Mouse (Mus musculus): Measurements from ENCODE around the gene Tenm4. TPM values are rescaled to one million over a fixed set of nuclear protein-coding genes. Genes with fewer than 3 reads are reported as not detected.

Gene Tenm4
- polyA plus RNA-seq, 1 experiment from 2014 or later: 48.9 TPM

DNA sequence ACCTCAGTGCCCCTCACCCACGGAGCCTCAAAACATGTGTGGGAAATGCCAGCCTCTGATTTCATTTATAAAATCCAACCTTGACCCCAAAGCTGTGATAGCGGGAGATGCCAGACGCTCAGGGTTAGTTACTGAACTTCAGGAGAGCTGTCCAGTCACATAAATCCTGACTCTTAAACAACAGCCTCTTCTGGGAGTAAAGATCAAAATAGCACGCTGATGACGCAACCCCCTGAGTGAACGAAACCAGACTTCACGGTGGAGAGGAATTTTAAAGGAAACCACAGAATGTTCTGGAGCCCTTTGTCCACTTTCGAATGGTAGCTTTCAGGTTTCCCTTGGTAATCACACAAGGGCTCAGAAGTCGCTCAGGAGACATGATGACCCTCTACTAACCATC, 630.3 kb downstream of the Tenm4 start:
- WGBS: 92% methylated on average over 9 of the region's 9 CpGs
- peaks cover 25% of the 10 kb centered on the region for H3K4me1 ChIP-seq (ENCODE audit: control insufficient read depth, insufficient read depth, low read length)
- H3K4me3 ChIP-seq (ENCODE audit: low read depth, low read length): no peak overlapping the region

DNA sequence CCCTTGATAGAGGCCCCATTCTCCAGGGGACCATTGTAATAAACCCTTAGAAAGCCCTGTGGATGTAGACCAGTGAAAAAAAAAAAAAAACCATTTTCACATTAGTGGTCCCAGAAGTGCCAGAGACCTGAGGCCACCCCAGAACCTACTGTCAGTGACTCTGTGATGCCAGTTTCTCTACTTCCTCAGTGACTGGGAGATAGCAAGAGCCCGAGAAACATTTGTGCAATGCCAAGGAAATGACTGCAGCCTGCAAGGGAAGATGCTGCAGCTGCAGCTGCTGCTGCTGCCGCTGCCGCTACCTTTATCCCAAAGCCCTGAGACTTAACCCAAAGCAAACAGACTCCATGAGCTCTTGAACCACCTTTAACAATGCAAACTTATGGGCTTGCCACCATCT, 631.2 kb downstream of the Tenm4 start:
- Histone ChIP-seq H3K27ac (ENCODE audit: low read depth, low read length) (no peak overlapping the region), H3K9ac (ENCODE audit: low read length) (no peak overlapping the region), H3K4me3 (ENCODE audit: low read depth, low read length) (no peak overlapping the region), H3K4me1 (ENCODE audit: control insufficient read depth, insufficient read depth, low read length) (peaks cover 19% of the 10 kb centered on the region), H3K27me3 (replicated peaks; ENCODE audit: control insufficient read depth, insufficient read depth, low read length) (no peaks in the 10 kb centered on the region), H3K9me3 (replicated peaks; ENCODE audit: control insufficient read depth, low read length) (no peaks in the 10 kb centered on the region), H3K4me2 (ENCODE audit: low read length) (no peak overlapping the region), H3K36me3 (ENCODE audit: control insufficient read depth, insufficient read depth, low read length) (peaks cover 18% of the 10 kb centered on the region)
- ATAC-seq: no peak
- WGBS: 90% methylated on average over 3 of the region's 3 CpGs
- DNase-seq (ENCODE audit: low spot score): no peak

More for the DNA sequence above, 630.3 kb downstream of the Tenm4 start:
- Histone ChIP-seq H3K9me3 (replicated peaks; ENCODE audit: control insufficient read depth, low read length) (no peaks in the 10 kb centered on the region), H3K4me2 (ENCODE audit: low read length) (no peak overlapping the region), H3K36me3 (ENCODE audit: control insufficient read depth, insufficient read depth, low read length) (peaks cover 18% of the 10 kb centered on the region), H3K9ac (ENCODE audit: low read length) (no peak overlapping the region), H3K27me3 (replicated peaks; ENCODE audit: control insufficient read depth, insufficient read depth, low read length) (no peaks in the 10 kb centered on the region), H3K27ac (ENCODE audit: low read depth, low read length) (no peak overlapping the region)
- DNase-seq (ENCODE audit: low spot score): no peak
- no peak for ATAC-seq

DNA sequence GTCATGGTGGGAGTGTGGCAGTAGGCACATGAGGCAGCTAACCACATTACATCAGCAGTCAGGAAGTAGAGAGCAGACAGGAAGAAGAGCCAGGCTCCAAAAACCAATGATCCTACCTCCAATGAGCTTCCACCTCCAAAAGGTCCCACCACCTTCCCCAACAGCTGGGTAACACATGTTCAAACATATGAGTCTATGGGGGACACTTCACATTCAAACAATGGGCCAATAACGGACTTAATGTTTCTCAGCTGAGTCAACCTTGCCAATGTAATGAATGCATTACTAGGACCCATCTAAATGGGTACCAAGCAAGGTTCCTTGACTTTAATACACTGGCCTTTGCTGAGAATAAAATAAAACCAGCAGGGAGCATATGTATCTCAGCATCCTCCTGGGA, 635.5 kb downstream of the Tenm4 start:
- Histone ChIP-seq H3K9me3 (replicated peaks; ENCODE audit: control insufficient read depth, low read length) (no peaks in the 10 kb centered on the region), H3K36me3 (ENCODE audit: control insufficient read depth, insufficient read depth, low read length) (peaks cover 10% of the 10 kb centered on the region), H3K27ac (ENCODE audit: low read depth, low read length) (no peak overlapping the region), H3K4me3 (ENCODE audit: low read depth, low read length) (no peak overlapping the region), H3K4me1 (ENCODE audit: control insufficient read depth, insufficient read depth, low read length) (peaks cover 12% of the 10 kb centered on the region; the same call in 1 of the 2 replicates), H3K9ac (ENCODE audit: low read length) (no peak overlapping the region), H3K27me3 (replicated peaks; ENCODE audit: control insufficient read depth, insufficient read depth, low read length) (no peaks in the 10 kb centered on the region), H3K4me2 (ENCODE audit: low read length) (no peak overlapping the region)
- no peak for DNase-seq (ENCODE audit: low spot score)
- WGBS: 60% methylated on average over 1 of the region's 1 CpGs
- ATAC-seq: no peak

DNA sequence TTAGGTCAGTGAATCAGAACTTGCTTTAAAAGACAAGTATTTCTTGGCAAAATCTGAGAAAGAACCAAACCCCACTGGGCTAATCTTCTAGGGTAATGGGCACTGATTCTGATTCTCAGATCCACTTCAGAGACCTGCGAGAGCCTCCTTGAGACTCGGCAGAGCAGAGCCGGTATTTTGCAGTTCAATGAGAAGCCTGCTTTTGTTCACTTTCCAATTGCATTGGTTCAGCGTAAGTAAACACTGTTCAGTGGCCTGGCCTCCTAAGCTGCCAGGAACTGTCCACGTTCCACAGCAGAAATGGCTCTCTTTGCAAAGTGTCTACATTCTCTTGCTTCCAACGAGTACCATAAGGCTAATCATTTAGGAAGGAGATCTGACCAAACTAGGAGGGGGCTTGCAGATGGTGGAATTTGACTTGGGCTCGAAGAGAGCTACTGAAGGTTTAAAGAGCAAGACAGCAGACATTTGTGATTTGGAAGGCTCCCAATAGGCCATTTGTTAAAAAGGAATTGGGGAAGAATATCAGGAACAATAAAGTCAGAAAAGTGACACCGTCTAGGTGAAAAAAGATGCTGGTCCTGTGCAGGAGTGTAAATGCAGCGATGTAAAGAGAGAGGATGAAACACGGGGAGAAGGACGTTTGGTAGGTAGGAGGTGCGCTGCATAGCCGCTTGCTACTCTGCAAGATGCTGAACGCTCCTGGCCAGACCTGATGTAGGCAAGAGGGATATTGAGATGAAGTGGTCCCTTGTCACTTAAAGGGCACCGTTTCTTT, 636.4 kb downstream of the Tenm4 start:
- H3K9ac ChIP-seq (ENCODE audit: low read length): no peak overlapping the region
- H3K4me3 ChIP-seq (ENCODE audit: low read depth, low read length): no peak overlapping the region
- peaks cover 9% of the 10 kb centered on the region; the same call in 1 of the 2 replicates for H3K36me3 ChIP-seq (ENCODE audit: control insufficient read depth, insufficient read depth, low read length)
- peak overlapping the region; percentile 29; the same call in 1 of the 2 replicates for H3K27ac ChIP-seq (ENCODE audit: low read depth, low read length)
- H3K4me2 ChIP-seq (ENCODE audit: low read length): no peak overlapping the region
- 39% methylated on average over 15 of the region's 15 CpGs for WGBS
- ATAC-seq (peak; percentile 50; the same call in 1 of the 2 replicates), DNase-seq (ENCODE audit: low spot score) (peak; percentile 59)
- peaks cover 12% of the 10 kb centered on the region; the same call in 1 of the 2 replicates for H3K4me1 ChIP-seq (ENCODE audit: control insufficient read depth, insufficient read depth, low read length)
- H3K9me3 ChIP-seq (replicated peaks; ENCODE audit: control insufficient read depth, low read length): no peaks in the 10 kb centered on the region
- no peaks in the 10 kb centered on the region for H3K27me3 ChIP-seq (replicated peaks; ENCODE audit: control insufficient read depth, insufficient read depth, low read length)

DNA sequence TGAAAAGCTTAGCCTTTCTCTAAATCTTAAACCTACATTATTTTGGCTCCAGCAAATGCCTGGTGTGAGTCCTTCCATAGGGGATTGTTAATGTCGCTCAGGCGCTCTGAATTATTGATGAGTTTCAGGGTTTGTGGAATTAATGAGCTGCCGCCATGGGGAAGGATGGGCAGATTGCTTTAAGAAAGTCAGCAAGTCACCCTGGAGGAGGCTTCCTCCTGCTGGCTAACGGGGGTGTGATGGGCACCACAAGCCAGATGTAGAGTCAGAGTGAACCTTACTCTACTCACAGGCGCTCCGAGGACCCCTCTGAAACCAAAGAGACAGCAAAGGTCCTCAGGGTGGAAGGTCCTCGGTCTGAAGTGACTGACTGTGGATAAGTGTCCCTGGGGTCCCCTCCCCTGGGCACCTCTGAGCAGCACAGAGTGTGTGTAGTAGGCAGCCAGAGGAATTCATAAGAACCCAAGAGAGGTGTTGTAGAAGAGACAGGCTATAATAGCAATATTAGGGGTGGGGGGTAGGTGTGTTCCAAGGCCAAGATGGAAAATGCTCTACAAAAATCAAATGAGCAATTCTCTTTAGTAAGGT, 637.1 kb downstream of the Tenm4 start:
- DNase-seq (ENCODE audit: low spot score) (no peak), ATAC-seq (peak; percentile 35; the same call in 1 of the 2 replicates)
- Histone ChIP-seq H3K27me3 (replicated peaks; ENCODE audit: control insufficient read depth, insufficient read depth, low read length) (no peaks in the 10 kb centered on the region), H3K36me3 (ENCODE audit: control insufficient read depth, insufficient read depth, low read length) (peaks cover 6% of the 10 kb centered on the region; the same call in 1 of the 2 replicates), H3K4me2 (ENCODE audit: low read length) (no peak overlapping the region), H3K4me3 (ENCODE audit: low read depth, low read length) (no peak overlapping the region), H3K9me3 (replicated peaks; ENCODE audit: control insufficient read depth, low read length) (no peaks in the 10 kb centered on the region), H3K9ac (ENCODE audit: low read length) (no peak overlapping the region), H3K27ac (ENCODE audit: low read depth, low read length) (0 out of 2 replicates have a peak overlapping the region, but pooled peaks have one; percentile 9), H3K4me1 (ENCODE audit: control insufficient read depth, insufficient read depth, low read length) (peaks cover 12% of the 10 kb centered on the region; the same call in 1 of the 2 replicates)
- 65% methylated on average over 7 of the region's 7 CpGs for WGBS

DNA sequence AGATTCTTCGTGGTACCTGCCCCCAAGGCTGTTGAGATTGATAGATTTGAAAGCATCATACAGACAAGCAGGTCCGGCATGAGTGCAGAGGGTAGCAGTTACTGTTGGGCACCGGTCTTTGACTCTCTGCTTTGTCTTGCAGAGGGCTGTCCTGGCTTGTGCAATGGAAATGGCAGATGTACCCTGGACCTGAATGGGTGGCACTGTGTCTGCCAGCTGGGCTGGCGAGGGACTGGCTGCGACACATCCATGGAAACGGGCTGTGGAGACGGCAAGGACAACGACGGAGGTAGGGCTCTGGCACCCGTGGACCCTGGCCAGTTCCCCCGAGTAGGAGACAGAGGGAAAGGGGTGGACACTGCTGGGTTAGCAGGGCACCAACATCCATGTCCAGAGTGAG, 640.6 kb downstream of the Tenm4 start:
- Histone ChIP-seq H3K27ac (ENCODE audit: low read depth, low read length) (no peak overlapping the region), H3K4me1 (ENCODE audit: control insufficient read depth, insufficient read depth, low read length) (peaks cover 12% of the 10 kb centered on the region; the same call in 1 of the 2 replicates), H3K27me3 (replicated peaks; ENCODE audit: control insufficient read depth, insufficient read depth, low read length) (no peaks in the 10 kb centered on the region), H3K4me2 (ENCODE audit: low read length) (no peak overlapping the region), H3K9ac (ENCODE audit: low read length) (no peak overlapping the region), H3K9me3 (replicated peaks; ENCODE audit: control insufficient read depth, low read length) (no peaks in the 10 kb centered on the region), H3K36me3 (ENCODE audit: control insufficient read depth, insufficient read depth, low read length) (peaks cover 5% of the 10 kb centered on the region; the same call in 1 of the 2 replicates), H3K4me3 (ENCODE audit: low read depth, low read length) (no peak overlapping the region)
- 85% methylated on average over 11 of the region's 11 CpGs for WGBS
- no peak for DNase-seq (ENCODE audit: low spot score)
- no peak for ATAC-seq

DNA sequence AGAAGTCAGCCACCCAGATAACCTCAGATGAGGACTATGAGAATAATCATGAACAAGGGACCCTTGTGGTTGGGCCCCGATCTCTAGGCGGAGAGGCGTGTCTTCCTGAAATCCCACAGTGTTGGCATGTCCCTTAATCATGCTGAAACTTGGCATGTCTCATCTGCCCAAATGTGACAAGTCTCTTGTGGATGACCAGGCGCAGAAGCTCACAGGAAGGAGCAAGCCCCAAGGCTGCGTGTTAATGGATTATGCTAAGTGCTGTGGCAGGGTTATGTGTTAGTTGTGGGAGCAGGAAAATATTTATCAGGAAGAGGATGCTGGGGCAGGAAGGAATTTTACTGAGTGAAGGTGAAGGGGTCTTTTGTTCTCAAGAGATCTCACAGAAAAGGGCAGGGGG, 642.0 kb downstream of the Tenm4 start:
- Histone ChIP-seq H3K9me3 (replicated peaks; ENCODE audit: control insufficient read depth, low read length) (no peaks in the 10 kb centered on the region), H3K36me3 (ENCODE audit: control insufficient read depth, insufficient read depth, low read length) (peaks cover 5% of the 10 kb centered on the region; the same call in 1 of the 2 replicates), H3K27ac (ENCODE audit: low read depth, low read length) (no peak overlapping the region), H3K4me1 (ENCODE audit: control insufficient read depth, insufficient read depth, low read length) (peaks cover 6% of the 10 kb centered on the region), H3K4me3 (ENCODE audit: low read depth, low read length) (no peak overlapping the region), H3K27me3 (replicated peaks; ENCODE audit: control insufficient read depth, insufficient read depth, low read length) (no peaks in the 10 kb centered on the region), H3K4me2 (ENCODE audit: low read length) (no peak overlapping the region), H3K9ac (ENCODE audit: low read length) (no peak overlapping the region)
- ATAC-seq: no peak
- 91% methylated on average over 5 of the region's 5 CpGs for WGBS
- DNase-seq (ENCODE audit: low spot score): no peak

DNA sequence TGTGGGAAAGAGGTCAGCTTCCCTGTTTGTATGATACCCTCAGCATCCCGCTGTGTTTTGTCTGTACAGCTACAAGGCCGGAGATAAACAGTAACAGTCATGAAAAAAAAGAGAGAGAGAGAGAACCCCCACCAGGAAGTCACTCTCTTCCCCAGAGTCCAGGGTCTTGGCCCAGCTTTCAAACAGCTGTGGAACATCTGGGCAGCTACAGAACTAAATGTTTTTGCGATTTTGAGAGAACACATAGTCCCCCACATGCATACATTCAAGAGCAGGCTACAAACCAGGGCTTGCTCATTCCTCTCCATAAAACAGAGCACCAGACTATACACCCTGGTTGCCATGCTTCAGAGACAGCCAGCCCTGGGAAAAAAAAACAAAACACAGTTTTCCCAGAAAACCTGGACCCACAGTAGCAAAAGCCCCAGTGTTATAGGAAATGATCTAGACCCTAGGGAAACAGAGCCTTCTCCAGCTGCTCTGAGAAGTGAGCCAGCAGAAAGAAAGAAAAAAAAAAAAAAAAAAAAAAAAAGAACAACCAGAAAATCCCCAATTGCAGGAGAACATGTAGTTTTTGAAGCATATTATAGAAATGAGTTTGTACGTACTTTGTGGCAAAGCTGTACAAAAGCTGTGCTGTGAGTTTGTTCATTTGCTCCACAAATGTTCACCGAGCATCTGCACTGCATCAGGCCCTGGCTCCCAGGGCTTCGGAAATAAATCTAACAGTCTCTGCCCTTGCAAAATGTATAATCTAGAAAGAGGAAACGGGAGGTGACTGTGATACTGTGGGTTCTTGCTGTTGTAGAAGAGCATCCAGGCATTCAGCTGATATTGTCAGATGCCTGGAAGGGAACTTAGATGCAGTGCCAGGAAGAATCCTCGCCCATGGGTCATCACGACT, 642.7 kb downstream of the Tenm4 start:
- Histone ChIP-seq H3K4me2 (ENCODE audit: low read length) (no peak overlapping the region), H3K4me1 (ENCODE audit: control insufficient read depth, insufficient read depth, low read length) (peaks cover 5% of the 10 kb centered on the region; the same call in 1 of the 2 replicates), H3K4me3 (ENCODE audit: low read depth, low read length) (no peak overlapping the region), H3K27ac (ENCODE audit: low read depth, low read length) (no peak overlapping the region), H3K27me3 (replicated peaks; ENCODE audit: control insufficient read depth, insufficient read depth, low read length) (no peaks in the 10 kb centered on the region), H3K36me3 (ENCODE audit: control insufficient read depth, insufficient read depth, low read length) (peaks cover 5% of the 10 kb centered on the region; the same call in 1 of the 2 replicates), H3K9ac (ENCODE audit: low read length) (no peak overlapping the region), H3K9me3 (replicated peaks; ENCODE audit: control insufficient read depth, low read length) (no peaks in the 10 kb centered on the region)
- no peak for ATAC-seq
- 90% methylated on average over 9 of the region's 9 CpGs for WGBS
- DNase-seq (ENCODE audit: low spot score): no peak
